Mouse (Mus musculus): ENCODE results near the gene Gm21852. TPM values are rescaled to one million over a fixed set of nuclear protein-coding genes. Genes with fewer than 3 reads are reported as not detected.

The Gm21852 gene
- polyA plus RNA-seq (2012; rRNA removed; ENCODE audit: low replicate concordance): not detected in 2 replicates

DNA sequence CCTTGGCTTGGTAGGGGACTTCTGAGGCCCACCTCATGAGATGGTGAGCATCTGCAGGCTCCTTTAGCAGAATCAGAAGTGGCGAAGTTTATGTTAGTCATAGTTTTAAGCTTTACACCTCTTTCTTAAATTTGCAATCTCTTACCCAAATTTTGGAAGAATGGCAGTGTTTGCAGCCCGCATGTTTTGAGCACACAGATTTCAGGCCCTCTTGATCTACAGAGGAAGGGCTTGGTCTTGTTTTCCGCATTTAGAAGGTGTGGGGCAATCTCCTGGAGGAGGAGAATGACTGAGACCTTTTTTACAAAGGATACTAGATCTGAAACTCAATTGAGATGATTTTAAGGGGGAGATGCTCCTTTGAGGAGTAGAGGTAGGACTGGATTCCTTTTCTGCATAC, at the start of gene Gm21852:
Gene Gm21852 (minus strand): TSS at position 101 of the 400 bp plus-strand sequence.

Other genes starting within 250 kb of the Gm21852 start
- gene Gm21797, start 123.8 kb upstream of the Gm21852 start, polyA plus RNA-seq (2012; rRNA removed; ENCODE audit: low replicate concordance): not detected in 2 replicates
- gene Gm20795, start 152.9 kb upstream of the Gm21852 start, polyA plus RNA-seq (2012; rRNA removed; ENCODE audit: low replicate concordance): not detected in 2 replicates